Mouse (Mus musculus): Measurements from ENCODE around the gene Ccm2.

- TF ChIP-seq POLR2A (IDR thresholded peaks at IDR 0.05; ENCODE audit: borderline replicate concordance, control insufficient read depth, low read depth, low read length) (no peak), CTCF (IDR thresholded peaks at IDR 0.05; ENCODE audit: control insufficient read depth, insufficient read depth, low read length) (no peak)
Observed at GRCm38 (mm10) chr11:6560655-6561360, 14.1 kb downstream of the Ccm2 start.
